Mouse (Mus musculus) myocyte (in vitro differentiated cells): ENCODE results near the gene Cfap157. TPM values are rescaled to one million over a fixed set of nuclear protein-coding genes. Genes with fewer than 3 reads are reported as not detected.

Experiments
- H3K27me3 ChIP-seq: one replicate; pipeline ENCODE4 v1.6.1; 2011; ENCODE audit not compliant: control insufficient read depth, insufficient read depth, insufficient read length
- H3K36me3 ChIP-seq: one replicate; pipeline ENCODE4 v1.6.1; 2011; ENCODE audit not compliant: control insufficient read depth, insufficient read depth
- H3K4me2 ChIP-seq: one replicate; pipeline ENCODE4 v1.6.1; 2011; ENCODE audit warnings: low read depth, control low read depth
- H3K4me3 ChIP-seq: one replicate; pipeline ENCODE4 v1.5.1; 2011; ENCODE audit warnings: mild to moderate bottlenecking, control low read depth, moderate library complexity
- H3K79me2 ChIP-seq: one replicate; pipeline ENCODE4 v1.6.1; 2011; ENCODE audit not compliant: control insufficient read depth, insufficient read depth
- H3ac ChIP-seq: one replicate; pipeline ENCODE4 v1.6.1; 2011; ENCODE audit not compliant: control insufficient read depth, insufficient read length
- CEBPB ChIP-seq: IDR thresholded peaks from 2 replicates; pipeline ENCODE4 v1.6.1; 2011; ENCODE audit warnings: mild to moderate bottlenecking, moderate library complexity; ENCODE audit not compliant: poor library complexity, insufficient read depth, severe bottlenecking
- E2F4 ChIP-seq: IDR thresholded peaks from one replicate; pipeline ENCODE4 v1.6.1; 2011; ENCODE audit warnings: mild to moderate bottlenecking, control low read depth, moderate library complexity; ENCODE audit not compliant: insufficient read depth
- MAX ChIP-seq: IDR thresholded peaks from one replicate; pipeline ENCODE4 v1.6.1; 2011; ENCODE audit warnings: low read depth, mild to moderate bottlenecking, control low read depth
- MYOD1 ChIP-seq, 3 experiments: IDR thresholded peaks; one replicate each; pipeline ENCODE4 v1.6.1; 2011; ENCODE audit warnings: control low read depth in 2 of 3, low read depth in 2 of 3, mild to moderate bottlenecking in 2 of 3, moderate library complexity in 1 of 3; ENCODE audit not compliant: insufficient read length in 2 of 3, control insufficient read depth in 1 of 3
- MYOG ChIP-seq, 3 experiments: IDR thresholded peaks; one replicate each; pipeline ENCODE4 v1.6.1; 2011; ENCODE audit warnings: control low read depth in 2 of 3, low read depth in 2 of 3, mild to moderate bottlenecking in 2 of 3; ENCODE audit not compliant: insufficient read length in 2 of 3, control insufficient read depth in 1 of 3, insufficient read depth in 1 of 3
- POLR2A ChIP-seq: IDR thresholded peaks from one replicate; pipeline ENCODE4 v1.6.1; 2011; ENCODE audit warnings: low read depth, mild to moderate bottlenecking, control low read depth, moderate library complexity; ENCODE audit not compliant: insufficient read length
- POLR2AphosphoS2 ChIP-seq: IDR thresholded peaks from one replicate; pipeline ENCODE4 v1.6.1; 2011; ENCODE audit warnings: low read depth, control low read depth; ENCODE audit not compliant: insufficient read length
- REST ChIP-seq: IDR thresholded peaks from one replicate; pipeline ENCODE4 v1.6.1; 2011; ENCODE audit warnings: mild to moderate bottlenecking, control low read depth, moderate library complexity; ENCODE audit not compliant: insufficient read depth, insufficient read length
- SRF ChIP-seq: IDR thresholded peaks from one replicate; pipeline ENCODE4 v1.6.1; 2011; ENCODE audit warnings: low read depth; ENCODE audit not compliant: control insufficient read depth, insufficient read length
- TCF12 ChIP-seq: IDR thresholded peaks from one replicate; pipeline ENCODE4 v1.6.1; 2011; ENCODE audit warnings: mild to moderate bottlenecking, control low read depth; ENCODE audit not compliant: poor library complexity, insufficient read depth, severe bottlenecking
- TCF3 ChIP-seq: IDR thresholded peaks from one replicate; pipeline ENCODE4 v1.6.1; 2011; ENCODE audit warnings: low read depth, control low read depth; ENCODE audit not compliant: insufficient read length
- USF1 ChIP-seq: IDR thresholded peaks from one replicate; pipeline ENCODE4 v1.6.1; 2011; ENCODE audit warnings: low read depth, mild to moderate bottlenecking, control low read depth, moderate library complexity
- polyA plus RNA-seq: library from polyadenylated mRNA; unstranded; fragments of >200 nt; fragmentation: generic; extraction: Trizol; gene quantifications from one replicate; pipeline ENCODE4 v1.2.1, GENCODE M21; 2012; ENCODE audit warnings: missing spikeins

The Cfap157 gene
- polyA plus RNA-seq, 1 experiment: 0.30 TPM

DNA sequence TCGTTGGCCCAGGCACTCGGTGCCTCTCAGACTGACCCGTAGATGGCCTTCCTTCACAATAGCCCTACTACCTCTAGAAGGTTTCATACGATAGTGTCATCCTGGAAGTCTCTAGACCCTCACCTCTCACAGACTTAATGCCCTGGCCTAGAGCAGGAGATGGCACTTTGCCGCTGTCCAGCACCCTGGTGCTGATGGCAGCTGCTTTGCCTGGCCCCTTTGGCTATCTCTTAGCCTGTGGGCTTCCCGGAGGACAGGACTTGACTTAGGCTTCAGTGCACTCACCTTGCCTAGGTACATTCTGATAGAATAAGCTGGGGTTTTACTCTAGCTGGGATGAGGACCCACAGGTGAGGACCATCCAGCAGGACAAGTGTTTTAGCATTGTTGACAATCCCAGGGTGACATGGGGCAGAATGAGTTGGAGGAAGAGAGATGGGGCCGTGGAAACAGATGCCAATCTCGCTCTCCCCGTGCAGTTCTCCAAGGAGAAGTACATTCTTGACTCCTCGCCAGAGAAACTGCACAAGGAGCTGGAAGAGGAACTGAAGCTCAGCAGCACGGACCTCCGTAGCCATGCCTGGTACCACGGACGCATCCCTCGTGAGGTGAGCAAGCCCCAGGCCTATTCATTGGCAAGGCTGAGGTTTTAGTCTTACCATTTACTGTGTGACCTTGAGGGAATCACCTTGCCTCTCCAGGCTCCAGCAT is 39.8 kb downstream of the Cfap157 start:
- H3K4me3 ChIP-seq: no peak overlapping the region
- H3K4me2 ChIP-seq: no peak overlapping the region
- H3K27me3 ChIP-seq: peaks cover 25% of the 10 kb centered on the region
- H3K79me2 ChIP-seq: no peaks in the 10 kb centered on the region
- TF ChIP-seq POLR2A (no peak), MYOG (IDR thresholded peaks at IDR 0.05; ENCODE audit: control insufficient read depth in 1 of 3, insufficient read depth in 1 of 3, insufficient read length in 2 of 3, low read depth in 2 of 3) (peak in 1 of 3 experiments; percentile 27), REST (peak; percentile 92)
- H3ac ChIP-seq: no peak overlapping the region
- H3K36me3 ChIP-seq: no peaks in the 10 kb centered on the region

DNA sequence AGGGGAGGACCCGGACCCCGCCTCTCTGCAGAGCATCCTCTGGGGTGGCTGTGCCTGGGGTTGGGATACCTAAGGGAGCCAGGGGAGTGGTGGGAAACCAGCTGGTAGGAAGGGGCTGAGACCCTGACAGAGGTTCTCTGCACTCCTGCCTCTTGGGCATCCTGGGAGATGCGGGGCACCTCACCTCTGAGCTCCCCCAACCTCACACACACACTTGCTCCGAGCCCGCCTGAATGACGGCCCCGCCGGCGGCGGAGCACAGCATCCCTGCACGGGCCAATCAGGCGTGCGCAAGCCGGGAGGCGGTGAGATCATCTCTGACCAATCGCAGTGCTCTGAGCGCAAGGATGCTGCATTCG is 42.1 kb downstream of the Cfap157 start:
- no peak overlapping the region for H3K4me2 ChIP-seq
- peaks cover 25% of the 10 kb centered on the region for H3K27me3 ChIP-seq
- H3K36me3 ChIP-seq: no peaks in the 10 kb centered on the region
- H3K4me3 ChIP-seq: no peak overlapping the region
- TF ChIP-seq MYOD1 (IDR thresholded peaks at IDR 0.05; ENCODE audit: control insufficient read depth in 1 of 3, insufficient read length in 2 of 3, low read depth in 2 of 3) (no peak), REST (no peak), SRF (no peak), POLR2A (no peak), TCF3 (no peak), MAX (no peak), USF1 (no peak), E2F4 (no peak), TCF12 (no peak), CEBPB (no peak), POLR2AphosphoS2 (no peak), MYOG (IDR thresholded peaks at IDR 0.05; ENCODE audit: control insufficient read depth in 1 of 3, insufficient read depth in 1 of 3, insufficient read length in 2 of 3, low read depth in 2 of 3) (no peak)
- H3ac ChIP-seq: no peak overlapping the region
- no peaks in the 10 kb centered on the region for H3K79me2 ChIP-seq

- H3K27me3 ChIP-seq: peaks cover 25% of the 10 kb centered on the region
- TF ChIP-seq TCF3 (no peak), SRF (no peak), USF1 (no peak), CEBPB (no peak), TCF12 (no peak), MYOD1 (IDR thresholded peaks at IDR 0.05; ENCODE audit: control insufficient read depth in 1 of 3, insufficient read length in 2 of 3, low read depth in 2 of 3) (no peak), POLR2A (no peak), MAX (no peak), POLR2AphosphoS2 (no peak), MYOG (IDR thresholded peaks at IDR 0.05; ENCODE audit: control insufficient read depth in 1 of 3, insufficient read depth in 1 of 3, insufficient read length in 2 of 3, low read depth in 2 of 3) (no peak)
- no peak overlapping the region for H3K4me3 ChIP-seq
Observed at GRCm38 (mm10) chr2:32741273-32742172, 42.7 kb downstream of the Cfap157 start.

DNA sequence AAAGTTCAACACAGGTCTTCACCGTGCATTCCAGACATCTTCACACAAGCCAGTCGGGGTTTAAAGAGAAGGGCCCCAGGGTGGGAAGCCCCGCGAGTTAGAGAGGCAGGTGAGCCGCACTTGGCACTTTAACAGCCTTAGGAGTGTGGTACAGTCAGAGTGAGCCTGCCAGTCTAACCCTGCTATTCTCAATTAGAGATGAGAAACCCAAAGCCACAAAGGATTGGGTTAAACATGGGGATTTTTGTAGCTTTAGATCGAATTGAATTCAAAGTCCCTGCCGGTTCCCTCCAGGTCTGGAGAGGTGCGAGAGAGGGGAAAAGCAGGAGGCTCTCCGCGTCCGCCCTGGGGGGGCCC is 43.3 kb downstream of the Cfap157 start, which contains the start of gene 6330409D20Rik:
TSS of gene 6330409D20Rik (minus strand) at position 101 of the 357 bp plus-strand sequence.
- Histone ChIP-seq H3K4me2 (no peak within 1 kb of the TSS), H3K79me2 (no peaks in the 10 kb centered on the region), H3K36me3 (no peaks in the 10 kb centered on the region), H3K4me3 (no peak within 1 kb of the TSS), H3K27me3 (peaks cover 23% of the 10 kb centered on the region), H3ac (no peak within 1 kb of the TSS)
- TF ChIP-seq TCF12 (no peak), REST (no peak), MYOD1 (IDR thresholded peaks at IDR 0.05; ENCODE audit: control insufficient read depth in 1 of 3, insufficient read length in 2 of 3, low read depth in 2 of 3) (no peak), SRF (no peak)

More at GRCm38 (mm10) chr2:32741273-32742172, 42.7 kb downstream of the Cfap157 start:
- no peaks in the 10 kb centered on the region for H3K36me3 ChIP-seq
- H3K79me2 ChIP-seq: no peaks in the 10 kb centered on the region
- H3K4me2 ChIP-seq: no peak overlapping the region
- H3ac ChIP-seq: no peak overlapping the region

DNA sequence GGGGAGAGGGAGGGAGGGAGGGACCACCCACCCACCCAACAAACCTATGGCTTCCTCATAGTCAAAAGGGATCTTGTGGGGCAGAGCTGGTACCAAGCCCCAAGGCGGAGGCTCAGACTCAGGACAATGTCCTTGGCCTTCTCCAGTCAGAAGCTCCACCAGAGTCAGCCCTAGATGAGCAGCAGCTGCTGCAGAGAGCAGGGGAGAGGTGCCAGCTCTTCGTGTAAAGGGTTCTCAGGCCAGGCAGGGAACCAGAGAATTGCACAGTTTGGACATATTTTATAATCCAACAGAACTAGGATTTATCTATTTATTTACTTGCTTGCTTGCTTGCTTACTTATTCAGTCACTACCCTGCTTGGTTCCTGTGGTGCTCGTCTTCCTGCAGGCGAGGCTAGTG is 44.9 kb downstream of the Cfap157 start:
- no peak for TF ChIP-seq REST
- no peak for TF ChIP-seq CEBPB
- H3K4me2 ChIP-seq: no peak overlapping the region
- H3K79me2 ChIP-seq: no peaks in the 10 kb centered on the region
- no peak overlapping the region for H3K4me3 ChIP-seq
- no peaks in the 10 kb centered on the region for H3K36me3 ChIP-seq
- H3ac ChIP-seq: no peak overlapping the region
- H3K27me3 ChIP-seq: peaks cover 18% of the 10 kb centered on the region
